Mouse (Mus musculus): ENCODE measurements around the gene Ftsj1. TPM values are rescaled to one million over a fixed set of nuclear protein-coding genes. Genes with fewer than 3 reads are reported as not detected.

Ftsj1 gene
- 10.7 and 14.4 TPM in 2 replicates for total RNA-seq (2023)

GRCm38 (mm10) chrX:8252334-8253285, at the start of gene Ftsj1:
Gene Ftsj1 (minus strand): TSS chrX:8252406.

GRCm38 (mm10) chrX:8271083-8271820, 19.0 kb upstream of the Ftsj1 start, which contains the start of gene Slc38a5:
Gene Slc38a5 (plus strand): TSS chrX:8271133.

GRCm38 (mm10) chrX:8206015-8206693, 46.1 kb downstream of the Ftsj1 start, which contains the start of gene Porcn:
Gene Porcn (minus strand): TSS chrX:8206525.

GRCm38 (mm10) chrX:8193419-8193723, 58.8 kb downstream of the Ftsj1 start, which contains the start of gene Ebp:
Gene Ebp (minus strand): TSS chrX:8193512.

Other genes starting within 250 kb of the Ftsj1 start
- gene Glod5, start 233.9 kb downstream of the Ftsj1 start, total RNA-seq (2023) = not detected in 2 replicates
- 28.1 and 33.2 TPM in 2 replicates for gene Suv39h1, start 177.6 kb downstream of the Ftsj1 start, total RNA-seq (2023)
- gene Was, start 161.9 kb downstream of the Ftsj1 start, total RNA-seq (2023) = 136 and 163 TPM in 2 replicates
- gene Wdr13, start 119.5 kb downstream of the Ftsj1 start, total RNA-seq (2023) = 33.9 and 43.9 TPM in 2 replicates
- 315 and 338 TPM in 2 replicates for gene Rbm3, start 106.5 kb downstream of the Ftsj1 start, total RNA-seq (2023)
- gene Tbc1d25, start 76.2 kb downstream of the Ftsj1 start, total RNA-seq (2023) = 11.0 and 12.5 TPM in 2 replicates
- gene Ebp, start 58.9 kb downstream of the Ftsj1 start, total RNA-seq (2023) = 36.6 and 52.5 TPM in 2 replicates
- gene Porcn, start 45.9 kb downstream of the Ftsj1 start, total RNA-seq (2023) = not detected in 2 replicates
- 0.22 and 1.1 TPM in 2 replicates for gene Slc38a5, start 18.7 kb upstream of the Ftsj1 start, total RNA-seq (2023)
- not detected in 2 replicates for gene Ssxb10, start 75.0 kb upstream of the Ftsj1 start, total RNA-seq (2023)
- gene Ssxb9, start 114.6 kb upstream of the Ftsj1 start, total RNA-seq (2023) = not detected in 2 replicates
- not detected in 2 replicates for gene Ssxb1, start 160.9 kb upstream of the Ftsj1 start, total RNA-seq (2023)
- gene Ssxb2, start 209.3 kb upstream of the Ftsj1 start, total RNA-seq (2023) = not detected in 2 replicates